Mouse (Mus musculus) layer of hippocampus, postnatal 25 days (tissue): ENCODE data around the gene Cd300e. TPM values are rescaled to one million over a fixed set of nuclear protein-coding genes. Genes with fewer than 3 reads are reported as not detected.
"Not testable (repeated sequence)": the region's sequence is repeated elsewhere in the genome, so short reads cannot be mapped to it uniquely, and the experiment has no call there.

Experiments
- DNase-seq, 2 experiments: peaks; one replicate each; pipeline ENCODE4 v3.0.0; 2022; ENCODE audit warnings: mixed read lengths in 2 of 2, low spot score in 1 of 2; ENCODE audit errors: extremely low spot score in 1 of 2
- total RNA-seq, 2 experiments: library from RNA; stranded (reverse); gene quantifications; 2 replicates each; pipeline ENCODE4 v1.2.3; 2021

Cd300e gene
- total RNA-seq, 2 experiments from 2014 or later = not detected

GRCm38 (mm10) chr11:115016093-115016492 is 45.9 kb downstream of the Cd300e start, which contains the start of gene Cd300ld2:
TSS of gene Cd300ld2 (minus strand) at chr11:115016193.
- DNase-seq = not testable (repeated sequence)

DNA sequence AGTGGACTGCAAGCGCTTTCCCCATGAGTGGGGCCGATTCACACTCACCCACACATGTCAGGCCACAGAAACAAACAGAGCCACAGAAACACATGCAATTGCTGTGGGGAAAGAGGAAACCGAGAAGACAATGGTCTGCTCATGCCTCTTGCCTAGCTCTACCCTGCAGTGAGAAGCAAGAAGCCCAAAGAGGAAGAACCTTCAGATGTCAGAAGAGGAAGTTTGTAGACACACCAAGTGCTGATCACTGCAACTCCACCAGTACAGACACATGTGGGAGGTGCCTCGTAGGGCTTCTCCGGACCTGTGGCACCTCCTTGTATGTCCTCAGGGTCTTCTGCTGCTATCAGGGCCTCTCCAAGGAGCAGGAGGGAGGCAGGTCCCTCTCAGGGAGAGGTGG is 57.9 kb downstream of the Cd300e start:
- DNase-seq = no peak

Other genes starting within 250 kb of the Cd300e start
- 1 to 10 TPM; 2.8 to 4.5 TPM for gene Gprc5c, start 211.0 kb downstream of the Cd300e start, total RNA-seq
- gene Cd300a, start 172.1 kb downstream of the Cd300e start, total RNA-seq = under 1 TPM; 0.37 to 0.52 TPM
- not detected for gene Cd300lb, start 127.8 kb downstream of the Cd300e start, total RNA-seq
- not detected for gene Cd300c, start 93.0 kb downstream of the Cd300e start, total RNA-seq
- not detected for gene Cd300ld, start 72.3 kb downstream of the Cd300e start, total RNA-seq
- gene Cd300c2, start 60.3 kb downstream of the Cd300e start, total RNA-seq = 1 to 10 TPM; 4.1 to 4.5 TPM
- gene Cd300ld2, start 46.0 kb downstream of the Cd300e start, total RNA-seq = not detected
- under 1 TPM in 1 of 2 experiments, not detected in 1; 0.86 TPM for gene Cd300ld4, start 35.2 kb downstream of the Cd300e start, total RNA-seq
- gene Cd300ld5, start 24.4 kb downstream of the Cd300e start, total RNA-seq = 1 to 10 TPM in 1 of 2 experiments, not detected in 1; 2.3 TPM
- under 1 TPM in 1 of 2 experiments, not detected in 1; 0.86 TPM for gene Cd300ld3, start 13.8 kb downstream of the Cd300e start, total RNA-seq
- gene Rab37, start 29.3 kb upstream of the Cd300e start, total RNA-seq = 1 to 10 TPM; 1.8 to 2.0 TPM
- under 1 TPM; 0.35 to 0.39 TPM for gene Cd300lf, start 71.8 kb upstream of the Cd300e start, total RNA-seq
- gene Slc9a3r1, start 101.2 kb upstream of the Cd300e start, total RNA-seq = 10 to 100 TPM; 74.8 to 76.3 TPM
- 10 to 100 TPM; 19.0 to 19.4 TPM for gene Tmem104, start 125.3 kb upstream of the Cd300e start, total RNA-seq
- 10 to 100 TPM; 16.6 to 21.3 TPM for gene Nat9, start 125.7 kb upstream of the Cd300e start, total RNA-seq
- 10 to 100 TPM; 47.3 to 47.4 TPM for gene Grin2c, start 205.1 kb upstream of the Cd300e start, total RNA-seq
- gene Fdxr, start 214.9 kb upstream of the Cd300e start, total RNA-seq = 10 to 100 TPM; 18.6 to 21.2 TPM
- gene Fads6, start 235.5 kb upstream of the Cd300e start, total RNA-seq = 10 to 100 TPM; 11.2 to 12.1 TPM
- gene Otop2, start 245.0 kb upstream of the Cd300e start, total RNA-seq = under 1 TPM in 1 of 2 experiments, not detected in 1; 0.15 TPM